Mouse (Mus musculus): ENCODE data around the gene Vmn2r10. TPM values are rescaled to one million over a fixed set of nuclear protein-coding genes. Genes with fewer than 3 reads are reported as not detected.
A peak's percentile ranks its signal among the peaks of the same experiment; 100 is the strongest.
"Not testable (repeated sequence)": the region's sequence is repeated elsewhere in the genome, so short reads cannot be mapped to it uniquely, and the experiment has no call there.

The Vmn2r10 gene
- total RNA-seq (2012; rRNA removed) (not detected in 2 replicates), total RNA-seq (2014; rRNA removed) (not detected in 2 replicates), polyA plus RNA-seq (2012; ENCODE audit: insufficient read length, low read depth) (0.06 TPM in 1 of 2 replicates, not detected in the other)

DNA sequence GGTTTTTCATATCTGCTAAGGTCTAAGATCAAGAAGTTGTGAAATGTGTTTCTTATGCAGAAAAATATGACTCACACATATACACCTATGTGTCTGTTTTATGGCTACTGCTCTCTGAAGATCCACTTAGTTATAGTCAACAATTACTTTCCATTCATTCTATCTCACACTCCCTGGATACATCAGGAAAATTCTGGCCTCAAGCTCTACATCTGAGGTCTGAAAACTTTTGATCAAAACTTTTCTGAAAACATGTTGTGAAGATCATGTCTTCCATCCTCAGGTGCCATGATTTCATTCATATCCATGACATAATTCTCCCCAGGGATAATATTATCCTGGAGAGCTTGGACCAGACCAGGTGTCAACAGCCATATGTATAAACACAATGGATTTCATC lies at the start of gene Vmn2r10:
Gene Vmn2r10, minus strand, starts transcription at position 101 of the 400 bp plus-strand sequence.
- H3K9me3 ChIP-seq (replicated peaks; ENCODE audit: low read length); H3K9ac ChIP-seq (ENCODE audit: insufficient read depth, low read depth); H3K79me2 ChIP-seq (replicated peaks; ENCODE audit: control insufficient read depth, extremely low read depth, insufficient read depth, poor library complexity, severe bottlenecking); dilution Hi-C loops (cut with MboI; ENCODE audit: extremely low pct_ligation_motif_present, extremely low pct_unique_long_range_greater_than_20kb, low sequenced_read_pairs); H3K27ac ChIP-seq (ENCODE audit: insufficient read depth, low read depth); H3K4me2 ChIP-seq (ENCODE audit: insufficient read depth, low read depth, poor library complexity, severe bottlenecking); H3K4me1 ChIP-seq (ENCODE audit: control insufficient read depth in 1 of 2, insufficient read depth in 2 of 2); H3K36me3 ChIP-seq (replicated peaks in 1 of 2; ENCODE audit: control insufficient read depth in 1 of 2, insufficient read depth in 1 of 2, low read length in 1 of 2); DNase-seq (ENCODE audit: extremely low read depth); H3K4me3 ChIP-seq (replicated peaks in 1 of 3; ENCODE audit: low read depth in 2 of 3, low read length in 2 of 3, poor library complexity in 1 of 3); in situ Hi-C loops (cut with MboI; ENCODE audit: low pct_ligation_motif_present, low pct_unique_long_range_greater_than_20kb, low sequenced_read_pairs); H3K27me3 ChIP-seq (replicated peaks): not testable (repeated sequence)

DNA sequence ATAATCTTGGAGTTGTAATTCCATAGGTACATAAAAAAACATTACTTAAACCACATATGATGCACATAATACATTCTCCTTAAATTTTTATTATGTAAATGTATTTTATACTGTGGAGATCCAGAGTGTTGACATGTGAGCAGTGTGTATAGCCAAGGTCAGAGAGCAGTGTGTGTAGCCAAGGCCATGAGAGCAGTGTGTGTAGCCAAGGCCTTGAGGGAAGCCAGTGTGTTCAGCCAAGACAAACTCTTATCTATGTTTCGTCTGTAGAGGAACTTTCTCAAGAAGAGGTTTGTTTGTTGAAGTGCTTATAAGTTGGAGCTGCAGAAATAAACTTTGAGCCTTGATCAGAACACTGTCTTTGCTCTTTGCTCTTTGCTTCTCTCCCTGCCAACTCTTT lies 49.0 kb upstream of the Vmn2r10 start:
- dilution Hi-C loops (cut with MboI; ENCODE audit: extremely low pct_ligation_motif_present, extremely low pct_unique_long_range_greater_than_20kb, low sequenced_read_pairs) = no loop called here
- Histone ChIP-seq H3K9me3 (replicated peaks; ENCODE audit: low read length) (no peaks in the 10 kb centered on the region), H3K36me3 (replicated peaks in 1 of 2; ENCODE audit: control insufficient read depth in 1 of 2, insufficient read depth in 1 of 2, low read length in 1 of 2) (no peaks in the 10 kb centered on the region), H3K4me2 (ENCODE audit: insufficient read depth, low read depth, poor library complexity, severe bottlenecking) (no peak overlapping the region), H3K4me3 (replicated peaks in 1 of 3; ENCODE audit: low read depth in 2 of 3, low read length in 2 of 3, poor library complexity in 1 of 3) (no peak overlapping the region), H3K79me2 (replicated peaks; ENCODE audit: control insufficient read depth, extremely low read depth, insufficient read depth, poor library complexity, severe bottlenecking) (no peaks in the 10 kb centered on the region), H3K4me1 (ENCODE audit: control insufficient read depth in 1 of 2, insufficient read depth in 2 of 2) (no peaks in the 10 kb centered on the region), H3K9ac (ENCODE audit: insufficient read depth, low read depth) (no peak overlapping the region), H3K27ac (ENCODE audit: insufficient read depth, low read depth) (no peak overlapping the region), H3K27me3 (replicated peaks) (peaks cover 4% of the 10 kb centered on the region)
- no peak for TF ChIP-seq POLR2A (IDR thresholded peaks at IDR 0.05; ENCODE audit: low read depth, low read length)
- no peak for DNase-seq (ENCODE audit: extremely low read depth)
- in situ Hi-C loops (cut with MboI; ENCODE audit: low pct_ligation_motif_present, low pct_unique_long_range_greater_than_20kb, low sequenced_read_pairs) = no loop called here

DNA sequence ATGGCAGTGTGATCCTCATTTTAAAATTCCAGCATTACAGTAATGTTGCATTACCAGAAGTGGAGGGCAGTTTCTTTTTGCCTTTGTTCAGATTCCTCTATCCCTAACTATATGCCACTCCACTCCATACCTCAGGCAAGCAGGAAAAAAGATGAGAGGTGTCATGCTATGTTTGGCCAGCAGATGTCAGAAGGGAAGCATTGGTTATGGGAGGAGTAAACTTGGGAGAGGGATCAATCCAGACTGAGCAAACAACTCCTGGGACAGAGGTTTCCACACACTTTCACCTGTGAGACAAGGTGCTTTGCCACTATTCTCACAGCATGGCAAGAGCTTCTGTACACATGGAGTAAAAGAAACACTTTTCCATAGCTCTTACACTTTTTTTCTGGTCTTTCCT lies 26.3 kb upstream of the Vmn2r10 start:
- Histone ChIP-seq H3K4me3 (replicated peaks in 1 of 3; ENCODE audit: low read depth in 2 of 3, low read length in 2 of 3, poor library complexity in 1 of 3) (no peak overlapping the region), H3K79me2 (replicated peaks; ENCODE audit: control insufficient read depth, extremely low read depth, insufficient read depth, poor library complexity, severe bottlenecking) (no peaks in the 10 kb centered on the region), H3K4me1 (ENCODE audit: control insufficient read depth in 1 of 2, insufficient read depth in 2 of 2) (no peaks in the 10 kb centered on the region), H3K27ac (ENCODE audit: insufficient read depth, low read depth) (no peak overlapping the region), H3K36me3 (replicated peaks in 1 of 2; ENCODE audit: control insufficient read depth in 1 of 2, insufficient read depth in 1 of 2, low read length in 1 of 2) (no peaks in the 10 kb centered on the region), H3K9me3 (replicated peaks; ENCODE audit: low read length) (no peaks in the 10 kb centered on the region), H3K4me2 (ENCODE audit: insufficient read depth, low read depth, poor library complexity, severe bottlenecking) (no peak overlapping the region), H3K27me3 (replicated peaks) (peaks cover 2% of the 10 kb centered on the region), H3K9ac (ENCODE audit: insufficient read depth, low read depth) (no peak overlapping the region)
- dilution Hi-C loops (cut with MboI; ENCODE audit: extremely low pct_ligation_motif_present, extremely low pct_unique_long_range_greater_than_20kb, low sequenced_read_pairs) = no loop called here
- in situ Hi-C loops (cut with MboI; ENCODE audit: low pct_ligation_motif_present, low pct_unique_long_range_greater_than_20kb, low sequenced_read_pairs) = no loop called here
- no peak for DNase-seq (ENCODE audit: extremely low read depth)
- TF ChIP-seq ELF1 (IDR thresholded peaks at IDR 0.05; ENCODE audit: low read depth, low read length) (no peak), CTCF (conservative IDR thresholded peaks at IDR 0.05 in 1 of 2, IDR thresholded peaks at IDR 0.05 in 1 of 2; ENCODE audit: low read depth in 2 of 2, low read length in 2 of 2) (peak in 1 of 2 experiments; percentile 25; a peak in 2 of 4 replicates), RAD21 (IDR thresholded peaks at IDR 0.05; ENCODE audit: low read depth, low read length) (peak; percentile 10)

DNA sequence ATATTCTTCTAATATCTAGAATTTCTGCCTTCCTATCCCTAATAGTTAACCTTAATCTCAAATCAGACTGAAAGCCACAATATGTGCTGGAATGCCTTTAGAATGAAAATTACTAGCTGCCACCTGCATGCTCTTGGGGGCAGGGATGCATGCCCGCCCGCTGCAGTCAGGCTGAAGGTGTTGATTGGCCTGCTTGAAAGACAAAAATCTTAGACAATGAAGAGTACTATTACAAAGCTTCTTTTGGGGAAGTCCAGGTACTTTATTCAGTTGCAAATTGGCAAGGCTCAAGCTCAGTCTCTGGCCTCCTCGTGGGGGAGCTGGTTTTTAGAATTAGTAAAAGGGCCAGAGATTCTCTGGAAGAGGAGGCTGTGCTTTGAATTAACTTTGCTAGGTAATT lies 17.4 kb downstream of the Vmn2r10 start:
- H3K79me2 ChIP-seq (replicated peaks; ENCODE audit: control insufficient read depth, extremely low read depth, insufficient read depth, poor library complexity, severe bottlenecking) = no peaks in the 10 kb centered on the region
- TF ChIP-seq NELFE (IDR thresholded peaks at IDR 0.05; ENCODE audit: low read depth, low read length) (no peak), EP300 (IDR thresholded peaks at IDR 0.05; ENCODE audit: low read length) (no peak), ELF1 (IDR thresholded peaks at IDR 0.05; ENCODE audit: low read depth, low read length) (no peak), MAZ (IDR thresholded peaks at IDR 0.05; ENCODE audit: low read depth, low read length) (no peak), CHD1 (IDR thresholded peaks at IDR 0.05; ENCODE audit: low read depth, low read length) (no peak), ZKSCAN1 (IDR thresholded peaks at IDR 0.05; ENCODE audit: borderline replicate concordance, low read depth, low read length) (no peak), USF2 (conservative IDR thresholded peaks at IDR 0.05; ENCODE audit: low read depth, low read length) (no peak), NRF1 (IDR thresholded peaks at IDR 0.05; ENCODE audit: low read depth, low read length) (no peak), KAT2A (IDR thresholded peaks at IDR 0.05; ENCODE audit: insufficient replicate concordance, low read length) (no peak), USF1 (IDR thresholded peaks at IDR 0.05; ENCODE audit: low read depth, low read length) (no peak), IRF4 (IDR thresholded peaks at IDR 0.05; ENCODE audit: low read depth, low read length) (no peak), ETS1 (conservative IDR thresholded peaks at IDR 0.05; ENCODE audit: low read depth, low read length) (no peak), RAD21 (IDR thresholded peaks at IDR 0.05; ENCODE audit: low read depth, low read length) (no peak), CHD2 (IDR thresholded peaks at IDR 0.05; ENCODE audit: low read length) (no peak), PAX5 (IDR thresholded peaks at IDR 0.05; ENCODE audit: low read length) (no peak)
- H3K4me1 ChIP-seq (ENCODE audit: control insufficient read depth in 1 of 2, insufficient read depth in 2 of 2) = no peaks in the 10 kb centered on the region
- no peak overlapping the region for H3K4me2 ChIP-seq (ENCODE audit: insufficient read depth, low read depth, poor library complexity, severe bottlenecking)
- in situ Hi-C loops (cut with MboI; ENCODE audit: low pct_ligation_motif_present, low pct_unique_long_range_greater_than_20kb, low sequenced_read_pairs) (no loop called here), dilution Hi-C loops (cut with MboI; ENCODE audit: extremely low pct_ligation_motif_present, extremely low pct_unique_long_range_greater_than_20kb, low sequenced_read_pairs) (no loop called here)
- peaks cover 11% of the 10 kb centered on the region for H3K27me3 ChIP-seq (replicated peaks)
- H3K9ac ChIP-seq (ENCODE audit: insufficient read depth, low read depth) = no peak overlapping the region
- H3K4me3 ChIP-seq (replicated peaks in 1 of 3; ENCODE audit: low read depth in 2 of 3, low read length in 2 of 3, poor library complexity in 1 of 3) = no peak overlapping the region
- H3K27ac ChIP-seq (ENCODE audit: insufficient read depth, low read depth) = no peak overlapping the region
- no peaks in the 10 kb centered on the region for H3K9me3 ChIP-seq (replicated peaks; ENCODE audit: low read length)
- no peaks in the 10 kb centered on the region for H3K36me3 ChIP-seq (replicated peaks in 1 of 2; ENCODE audit: control insufficient read depth in 1 of 2, insufficient read depth in 1 of 2, low read length in 1 of 2)
- DNase-seq (ENCODE audit: extremely low read depth) = no peak

Data from CH12.LX (cell line).